Mouse (Mus musculus) liver, embryonic 14.5 days (tissue): ENCODE data around the gene P4htm. TPM values are rescaled to one million over a fixed set of nuclear protein-coding genes. Genes with fewer than 3 reads are reported as not detected.

Experiments used
- ATAC-seq: fragments of 200-750 bp; cut with Nextera tagmentation; 2 replicates; pipeline ENCODE4 v1.8.0; 2017; ENCODE audit warnings: moderate number of reproducible peaks, mild to moderate bottlenecking, moderate library complexity; ENCODE audit not compliant: insufficient read depth
- DNase-seq, 3 experiments: peaks; one replicate each; pipeline ENCODE4 v3.0.0-alpha.2; 2012 to 2013; ENCODE audit warnings: low read depth in 3 of 3, low spot score in 3 of 3
- H3K27ac ChIP-seq: fragments of 300-500 bp; sonication (generic); 2 replicates; pipeline ENCODE4 v1.5.1; 2014; ENCODE audit warnings: moderate library complexity, mild to moderate bottlenecking, control low read depth, inconsistent platforms
- H3K27me3 ChIP-seq: fragments of 300-500 bp; sonication (generic); 2 replicates; pipeline ENCODE4 v1.6.1; 2014; ENCODE audit warnings: mild to moderate bottlenecking, low read length, moderate library complexity; ENCODE audit not compliant: control insufficient read depth, insufficient read depth
- H3K36me3 ChIP-seq: fragments of 300-500 bp; sonication (generic); replicated peaks from 2 replicates; pipeline ENCODE4 v1.6.1; 2014; ENCODE audit warnings: low read depth; ENCODE audit not compliant: control insufficient read depth, insufficient read depth
- H3K4me1 ChIP-seq, 2 experiments: fragments of 200-500 bp in 1 of 2; fragments of 300-500 bp in 1 of 2; sonication (generic) in 1 of 2; replicated peaks; 2 replicates each; pipeline ENCODE4 v1.6.1; 2012 to 2014; ENCODE audit warnings: antibody characterized with exemption in 1 of 2, inconsistent platforms in 1 of 2, low read length in 1 of 2; ENCODE audit not compliant: control insufficient read depth in 2 of 2, insufficient read depth in 2 of 2
- H3K4me2 ChIP-seq: fragments of 300-500 bp; sonication (generic); 2 replicates; pipeline ENCODE4 v1.6.1; 2014; ENCODE audit warnings: low read depth, mild to moderate bottlenecking, control low read depth, moderate library complexity
- H3K4me3 ChIP-seq, 2 experiments: fragments of 200-500 bp in 1 of 2; fragments of 300-500 bp in 1 of 2; sonication (generic) in 1 of 2; 2 replicates each; pipeline ENCODE4 v1.5.1; 2012 to 2014; ENCODE audit warnings: low read depth in 2 of 2, low read length in 2 of 2, mild to moderate bottlenecking in 2 of 2, control low read depth in 1 of 2, inconsistent platforms in 1 of 2, moderate library complexity in 1 of 2; ENCODE audit not compliant: insufficient read depth in 1 of 2
- H3K9ac ChIP-seq: fragments of 300-500 bp; sonication (generic); replicated peaks from 2 replicates; pipeline ENCODE4 v1.6.1; 2014; ENCODE audit warnings: mild to moderate bottlenecking, control low read depth, moderate library complexity
- H3K9me3 ChIP-seq: fragments of 300-500 bp; sonication (generic); 2 replicates; pipeline ENCODE4 v1.6.1; 2016; ENCODE audit warnings: low read length, mixed read lengths; ENCODE audit not compliant: control insufficient read depth
- CTCF ChIP-seq: IDR thresholded peaks from 2 replicates; pipeline ENCODE4 v1.5.1; 2016; ENCODE audit warnings: antibody characterized with exemption, low read depth, control low read depth
- EP300 ChIP-seq: IDR thresholded peaks from 2 replicates; pipeline ENCODE4 v1.6.1; 2016; ENCODE audit warnings: antibody characterized with exemption, low read depth
- WGBS: fragments of 180-500 bp; shearing (Covaris S2); extraction: QIAGEN DNeasy Blood & Tissue Kit; methylation state at CpG from one replicate; pipeline ENCODE4 v1.1.7; 2014; ENCODE audit not compliant: insufficient replicate concordance; 5-methylcytosine and 5-hydroxymethylcytosine counted together
- polyA plus RNA-seq, 2 experiments: library from polyadenylated mRNA; depleted of rRNA in 1 of 2; stranded (reverse) in 1 of 2; unstranded in 1 of 2; fragments of >200 nt; fragmentation: Nextera tagmentation in 1 of 2; extraction: Ambion mirVana in 1 of 2; gene quantifications; 2 replicates each; pipeline versions ENCODE4 v1.2.1 to v1.2.3; 2012 to 2014

P4htm gene
- polyA plus RNA-seq, 2 experiments = 0.25 to 0.54 TPM

DNA sequence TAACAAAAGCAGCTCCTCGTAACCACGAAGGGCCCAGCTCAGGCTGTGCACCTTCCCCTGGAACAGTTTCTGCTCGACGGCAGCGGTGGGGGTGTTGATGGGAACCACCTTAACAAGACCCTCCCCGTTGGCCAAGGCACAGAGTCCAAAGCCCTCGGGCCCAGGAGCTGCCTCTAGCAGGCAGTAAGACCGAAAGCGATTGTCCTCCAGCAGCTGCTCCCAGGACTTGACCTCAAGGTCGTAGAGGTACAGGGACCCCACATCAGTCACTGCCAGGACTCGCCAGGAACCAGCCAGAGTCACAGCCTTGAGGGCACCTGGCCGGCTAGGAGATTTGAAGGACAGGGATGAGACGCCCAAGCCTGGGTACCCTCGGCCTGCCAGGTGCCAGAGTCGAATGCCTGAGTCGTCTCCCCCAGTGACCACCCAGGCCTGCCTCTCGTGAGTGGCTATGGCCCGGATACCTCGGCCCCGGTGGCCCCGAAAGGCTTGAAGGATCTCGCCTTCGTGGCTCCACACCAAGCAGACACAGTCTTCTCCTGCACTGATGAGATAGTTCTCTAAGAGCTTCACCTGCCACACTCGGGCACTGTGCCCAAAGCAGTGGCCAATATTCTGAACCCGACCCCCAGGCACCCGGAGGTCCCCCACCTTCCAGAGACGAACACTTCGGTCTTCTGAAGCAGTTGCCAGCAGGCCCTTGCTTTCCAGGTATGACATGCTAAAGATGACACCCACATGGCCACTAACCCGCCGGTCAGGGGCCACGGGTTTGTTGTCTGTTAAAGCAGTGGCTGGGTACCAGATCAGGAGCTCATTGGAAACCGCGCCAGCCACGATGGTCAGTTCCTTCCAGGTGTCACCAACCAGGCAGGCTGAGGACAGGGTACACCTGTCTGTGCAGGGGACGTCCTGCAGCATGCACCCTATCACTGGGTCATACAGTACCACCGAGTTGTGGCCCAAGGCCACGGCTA is 21.9 kb downstream of the P4htm start:
- no peak overlapping the region for H3K9ac ChIP-seq
- H3K4me2 ChIP-seq = no peak overlapping the region
- 78% methylated on average over 37 of the region's 37 CpGs for WGBS
- no peak for ATAC-seq
- peaks cover 3 to 15% of the 10 kb centered on the region in 2 experiments; a peak in 2 of 4 replicates for H3K4me1 ChIP-seq
- H3K36me3 ChIP-seq = peaks cover 6% of the 10 kb centered on the region
- H3K27me3 ChIP-seq = no peaks in the 10 kb centered on the region
- no peak overlapping the region for H3K27ac ChIP-seq
- no peak overlapping the region for H3K4me3 ChIP-seq
- no peak for TF ChIP-seq EP300
- no peak for TF ChIP-seq CTCF
- H3K9me3 ChIP-seq = no peaks in the 10 kb centered on the region
- no peak for DNase-seq

DNA sequence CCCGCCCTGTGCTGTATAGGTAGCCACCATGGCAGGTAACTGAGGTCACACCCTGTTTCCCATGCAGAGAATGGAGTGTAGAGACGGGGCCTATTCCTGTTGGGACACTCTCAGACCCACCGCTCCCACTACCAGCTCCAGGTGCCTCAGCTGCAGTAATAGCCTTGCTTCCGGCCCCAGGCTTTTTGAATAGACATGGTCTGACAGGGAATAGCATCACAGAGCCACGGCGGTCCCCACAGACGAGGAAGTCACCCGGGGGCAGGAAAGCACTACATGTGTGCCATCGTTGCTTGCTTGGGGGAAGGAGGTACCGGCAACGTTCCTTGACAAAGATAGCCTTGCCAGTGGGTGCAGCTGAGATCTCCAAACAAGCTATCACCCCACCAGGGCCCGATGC is 22.5 kb downstream of the P4htm start:
- ATAC-seq = no peak
- DNase-seq = no peak
- no peak overlapping the region for H3K4me2 ChIP-seq
- no peaks in the 10 kb centered on the region for H3K27me3 ChIP-seq
- 73% methylated on average over 12 of the region's 12 CpGs for WGBS
- peaks cover 3 to 15% of the 10 kb centered on the region in 2 experiments; a peak in 2 of 4 replicates for H3K4me1 ChIP-seq
- H3K9ac ChIP-seq = no peak overlapping the region
- H3K9me3 ChIP-seq = no peaks in the 10 kb centered on the region
- H3K4me3 ChIP-seq = no peak overlapping the region
- H3K36me3 ChIP-seq = peaks cover 6% of the 10 kb centered on the region
- H3K27ac ChIP-seq = no peak overlapping the region
- TF ChIP-seq EP300 (no peak), CTCF (no peak)

DNA sequence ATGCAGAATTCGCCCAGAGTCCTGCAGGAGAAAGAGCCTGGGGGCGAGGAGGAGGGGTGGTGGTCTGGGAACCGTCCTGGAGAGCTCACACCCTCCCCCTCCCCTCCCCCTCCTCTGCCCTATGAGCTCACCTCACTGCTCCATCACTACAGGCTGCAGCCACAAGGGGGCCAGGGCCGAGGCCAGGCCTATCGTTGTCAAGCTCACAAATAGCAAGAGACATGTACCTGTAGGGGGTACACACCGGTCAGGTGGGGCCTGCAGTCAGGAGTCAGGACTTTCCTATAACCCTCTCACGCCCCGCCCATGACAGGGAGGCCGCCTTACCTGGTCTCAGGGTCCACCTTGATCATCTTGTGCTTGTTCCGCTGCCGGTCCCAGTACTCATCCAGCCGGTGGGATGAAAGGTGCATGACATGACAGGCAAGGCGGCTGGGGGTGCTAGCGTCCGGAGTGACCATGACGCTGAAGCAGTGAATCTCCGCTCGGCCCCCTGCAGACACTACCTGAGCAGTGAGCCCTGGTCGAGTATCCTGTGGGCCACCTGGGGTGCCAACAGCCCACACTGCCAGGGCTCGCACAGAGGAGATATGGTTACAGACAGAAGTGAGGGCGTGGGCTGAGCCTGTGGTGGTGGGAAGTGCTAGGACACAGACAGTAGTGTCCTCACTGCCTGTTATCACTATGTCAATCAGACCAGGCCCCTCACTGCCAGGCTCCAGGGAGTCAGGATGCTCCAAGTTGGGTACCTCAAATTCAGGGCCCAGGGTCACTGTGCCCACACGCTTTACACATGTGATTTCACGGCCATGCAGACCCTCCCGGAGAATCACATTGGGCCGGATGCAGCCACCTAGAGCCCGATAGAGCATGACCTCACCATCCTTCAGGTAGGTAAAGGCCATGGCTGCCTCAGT is 23.4 kb downstream of the P4htm start:
- Histone ChIP-seq H3K4me2 (no peak overlapping the region), H3K4me3 (no peak overlapping the region), H3K9ac (no peak overlapping the region), H3K27me3 (no peaks in the 10 kb centered on the region), H3K9me3 (no peaks in the 10 kb centered on the region), H3K4me1 (peaks cover 3 to 13% of the 10 kb centered on the region in 2 experiments), H3K27ac (no peak overlapping the region), H3K36me3 (peaks cover 6% of the 10 kb centered on the region)
- DNase-seq = no peak
- no peak for TF ChIP-seq EP300
- TF ChIP-seq CTCF = peak; percentile 78
- no peak for ATAC-seq
- 66% methylated on average over 26 of the region's 26 CpGs for WGBS

DNA sequence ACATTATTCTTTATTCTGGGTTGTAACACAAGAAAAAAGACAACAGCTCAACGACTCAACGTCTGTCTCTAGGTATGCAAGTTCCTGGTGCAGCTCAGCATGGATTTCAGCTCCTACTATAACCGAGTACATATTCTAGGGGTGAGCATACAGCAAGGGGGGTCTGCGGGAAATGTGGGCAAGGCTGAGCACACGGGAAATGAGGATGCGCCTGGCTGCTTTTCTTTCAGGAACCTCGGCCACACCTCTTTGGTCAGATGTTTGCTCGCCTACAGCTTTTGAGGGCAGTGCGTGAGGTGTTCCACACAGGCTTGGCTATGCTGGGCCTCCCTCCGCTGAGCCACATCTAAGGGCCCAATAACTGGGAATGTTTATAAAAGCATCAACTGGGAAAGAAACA is 25.1 kb downstream of the P4htm start:
- 72% methylated on average over 10 of the region's 10 CpGs for WGBS
- no peak overlapping the region for H3K27ac ChIP-seq
- TF ChIP-seq CTCF (no peak), EP300 (no peak)
- peaks cover 12 to 17% of the 10 kb centered on the region in 2 experiments for H3K4me1 ChIP-seq
- ATAC-seq (no peak), DNase-seq (no peak)
- H3K9ac ChIP-seq = no peak overlapping the region
- H3K9me3 ChIP-seq = no peaks in the 10 kb centered on the region
- no peaks in the 10 kb centered on the region for H3K27me3 ChIP-seq
- no peak overlapping the region for H3K4me2 ChIP-seq
- H3K4me3 ChIP-seq = no peak overlapping the region
- H3K36me3 ChIP-seq = peaks cover 6% of the 10 kb centered on the region
